In the genomic region with DNA sequence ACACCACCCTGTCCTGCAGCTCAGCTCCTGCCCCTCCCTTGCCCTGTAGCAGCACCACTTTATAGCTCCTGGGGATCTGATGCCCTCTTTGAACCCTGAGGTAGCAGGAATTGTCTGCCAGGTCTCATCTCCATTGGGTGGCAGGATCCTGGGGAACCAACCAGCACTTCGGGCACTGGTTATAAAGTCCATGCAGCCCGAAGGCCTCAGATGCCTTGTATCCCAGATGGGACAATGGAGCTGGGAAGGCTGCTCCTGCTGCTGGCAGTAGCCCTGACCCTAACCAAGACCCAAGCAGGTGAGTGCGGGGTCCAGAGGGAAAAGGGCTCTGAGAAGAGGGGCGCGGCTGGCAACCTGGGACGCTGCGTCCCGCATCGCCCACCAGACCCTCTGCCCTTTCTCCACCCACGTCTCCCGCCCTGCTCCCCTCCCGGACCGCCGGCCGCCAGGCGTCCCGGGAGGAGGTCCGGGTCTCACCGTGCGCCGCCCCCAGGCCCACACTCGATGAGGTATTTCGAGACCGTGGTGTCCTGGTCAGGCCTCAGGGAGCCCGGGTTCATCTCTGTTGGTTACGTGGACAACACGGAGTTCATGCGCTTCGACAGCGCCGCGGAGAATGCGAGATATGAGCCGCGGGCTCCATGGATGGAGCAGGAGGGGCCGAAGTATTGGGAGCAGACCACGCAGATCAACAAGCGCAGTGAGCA, we compare ENCODE assay signal across 7 mouse cellular contexts. TPM values are rescaled to one million over a fixed set of nuclear protein-coding genes. Genes with fewer than 3 reads are reported as not detected.
DNase-seq lines count a peak whose midpoint lies in the region; ATAC-seq and TF ChIP-seq lines count a peak whose summit lies in the region.

No protein-coding gene starts in this region.

- no peak overlapping the region for H3K27ac ChIP-seq in lung, embryonic 16.5 days (ENCODE audit: low read length)
- H3K27ac ChIP-seq in forebrain, embryonic 12.5 days: no peak overlapping the region
- no peak overlapping the region for H3K27ac ChIP-seq in limb, embryonic 11.5 days (replicated peaks; ENCODE audit: low read depth, low read length)
- no peak overlapping the region for H3K27ac ChIP-seq in olfactory bulb, adult 2 months (ENCODE audit: insufficient read depth, low read depth, low read length)

- 13% methylated on average over 29 of the region's 38 CpGs for WGBS in lung, embryonic 16.5 days
- 7% methylated on average over 38 of the region's 38 CpGs for WGBS in forebrain, embryonic 12.5 days
- 9% methylated on average over 38 of the region's 38 CpGs for WGBS in limb, embryonic 11.5 days
- 6% methylated on average over 38 of the region's 38 CpGs for WGBS in olfactory bulb, adult 2 months

- peak overlapping the region; percentile 40 for H3K4me3 ChIP-seq in lung, embryonic 16.5 days (ENCODE audit: low read length)
- H3K4me3 ChIP-seq in forebrain, embryonic 12.5 days (replicated peaks): peak overlapping the region; percentile 35
- peak overlapping the region; percentile 31 for H3K4me3 ChIP-seq in limb, embryonic 11.5 days (ENCODE audit: low read depth, low read length)
- H3K4me3 ChIP-seq in olfactory bulb, adult 2 months (ENCODE audit: insufficient read depth, low read depth, low read length): peak overlapping the region; percentile 16

- no peak for DNase-seq in lung, postnatal 4 days
- peak; percentile 31 for DNase-seq in limb, embryonic 11.5 days (ENCODE audit: low spot score)
- DNase-seq in layer of hippocampus, adult 9-11 months: no peak
- DNase-seq in lung, adult 18-20 months: no peak

- H3K4me1 ChIP-seq in lung, embryonic 16.5 days (replicated peaks; ENCODE audit: control insufficient read depth, insufficient read depth, low read length): no peaks in the 10 kb centered on the region
- peaks cover 8% of the 10 kb centered on the region for H3K4me1 ChIP-seq in forebrain, embryonic 12.5 days
- H3K4me1 ChIP-seq in limb, embryonic 11.5 days (ENCODE audit: control insufficient read depth, insufficient read depth, low read length): no peaks in the 10 kb centered on the region
- H3K4me1 ChIP-seq in olfactory bulb, adult 2 months (ENCODE audit: control insufficient read depth, insufficient read depth, low read length): peaks cover 7% of the 10 kb centered on the region

- TF ChIP-seq CTCF in olfactory bulb, adult 2 months (IDR thresholded peaks at IDR 0.05; ENCODE audit: insufficient read depth, low read depth, low read length): no peak

- H3K4me2 ChIP-seq in lung, embryonic 16.5 days (ENCODE audit: low read depth, low read length): peak overlapping the region; percentile 70
- peak overlapping the region; percentile 59 for H3K4me2 ChIP-seq in forebrain, embryonic 12.5 days
- peak overlapping the region; percentile 74 for H3K4me2 ChIP-seq in limb, embryonic 11.5 days (ENCODE audit: low read depth, severe bottlenecking)

- TF ChIP-seq POLR2A in olfactory bulb, adult 2 months (IDR thresholded peaks at IDR 0.05; ENCODE audit: insufficient read depth, low read depth, low read length): no peak

- peak overlapping the region; percentile 48 for H3K9ac ChIP-seq in lung, embryonic 16.5 days (ENCODE audit: low read length)
- 0 out of 2 replicates have a peak overlapping the region, but pooled peaks have one; percentile 14 for H3K9ac ChIP-seq in forebrain, embryonic 12.5 days
- H3K9ac ChIP-seq in limb, embryonic 11.5 days (ENCODE audit: low read length): 0 out of 2 replicates have a peak overlapping the region, but pooled peaks have one; percentile 22

- peak; percentile 31; the same call in 1 of the 2 replicates for ATAC-seq in lung, embryonic 16.5 days (ENCODE audit: low read depth)
- no peak for ATAC-seq in forebrain, embryonic 12.5 days (ENCODE audit: low FRiP score)
- no peak for ATAC-seq in limb, embryonic 11.5 days (ENCODE audit: insufficient number of reproducible peaks, low FRiP score, low TSS enrichment, low read depth)

- no peaks in the 10 kb centered on the region for H3K9me3 ChIP-seq in lung, embryonic 16.5 days (ENCODE audit: control insufficient read depth, low read length)
- peaks cover 6% of the 10 kb centered on the region; the same call in 1 of the 2 replicates for H3K9me3 ChIP-seq in forebrain, embryonic 12.5 days
- H3K9me3 ChIP-seq in limb, embryonic 11.5 days (ENCODE audit: control insufficient read depth, low read length): no peaks in the 10 kb centered on the region

- H3K27me3 ChIP-seq in lung, embryonic 16.5 days (ENCODE audit: control insufficient read depth, insufficient read depth, low read depth, low read length): no peaks in the 10 kb centered on the region
- H3K27me3 ChIP-seq in forebrain, embryonic 12.5 days: peaks cover 28% of the 10 kb centered on the region
- peaks cover 12% of the 10 kb centered on the region for H3K27me3 ChIP-seq in limb, embryonic 11.5 days (ENCODE audit: control insufficient read depth, insufficient read depth, low read length)

- H3K36me3 ChIP-seq in lung, embryonic 16.5 days (ENCODE audit: control insufficient read depth, insufficient read depth, low read length): no peaks in the 10 kb centered on the region
- H3K36me3 ChIP-seq in forebrain, embryonic 12.5 days (replicated peaks): no peaks in the 10 kb centered on the region
- H3K36me3 ChIP-seq in limb, embryonic 11.5 days (ENCODE audit: control insufficient read depth, insufficient read depth, low read length): no peaks in the 10 kb centered on the region

RNA-seq across cellular contexts. Expression of a gene that starts 16.9 kb away (rescaled TPM):
- polyA plus RNA-seq in lung, embryonic 16.5 days (2015; fragmentation: Nextera tagmentation; extraction: Ambion mirVana): 6.5 and 7.0 TPM in 2 replicates
- not detected in 2 replicates for polyA plus RNA-seq in forebrain, embryonic 12.5 days (2016; fragmentation: Nextera tagmentation; extraction: Ambion mirVana)
- polyA plus RNA-seq in limb, embryonic 11.5 days (2014; fragmentation: Nextera tagmentation; extraction: Ambion mirVana): 0.16 and 0.31 TPM in 2 replicates
- not detected in 2 replicates for polyA plus RNA-seq in olfactory bulb, adult 2 months (2012; ENCODE audit: insufficient read depth, insufficient read length, low replicate concordance, missing spikeins)

RNA-seq across cellular contexts. Expression of a gene that starts 20.5 kb away (rescaled TPM):
- 5.9 and 6.5 TPM in 2 replicates for polyA plus RNA-seq in lung, embryonic 16.5 days (2015; fragmentation: Nextera tagmentation; extraction: Ambion mirVana)
- polyA plus RNA-seq in forebrain, embryonic 12.5 days (2016; fragmentation: Nextera tagmentation; extraction: Ambion mirVana): 1.3 and 1.6 TPM in 2 replicates
- 3.6 and 4.0 TPM in 2 replicates for polyA plus RNA-seq in limb, embryonic 11.5 days (2014; fragmentation: Nextera tagmentation; extraction: Ambion mirVana)
- polyA plus RNA-seq in olfactory bulb, adult 2 months (2012; ENCODE audit: insufficient read depth, insufficient read length, low replicate concordance, missing spikeins): not detected in 2 replicates

RNA-seq across cellular contexts. Expression of a gene that starts 38.7 kb away (rescaled TPM):
- polyA plus RNA-seq in lung, embryonic 16.5 days (2015; fragmentation: Nextera tagmentation; extraction: Ambion mirVana): 0.24 and 0.38 TPM in 2 replicates
- polyA plus RNA-seq in forebrain, embryonic 12.5 days (2016; fragmentation: Nextera tagmentation; extraction: Ambion mirVana): not detected in 2 replicates
- not detected in 2 replicates for polyA plus RNA-seq in limb, embryonic 11.5 days (2014; fragmentation: Nextera tagmentation; extraction: Ambion mirVana)
- not detected in 2 replicates for polyA plus RNA-seq in olfactory bulb, adult 2 months (2012; ENCODE audit: insufficient read depth, insufficient read length, low replicate concordance, missing spikeins)
